Mouse (Mus musculus): Measurements from ENCODE around the gene Gna12. TPM values are rescaled to one million over a fixed set of nuclear protein-coding genes. Genes with fewer than 3 reads are reported as not detected.
A peak's percentile ranks its signal among the peaks of the same experiment; 100 is the strongest.

The Gna12 gene
- total RNA-seq (2021): 10 to 100 TPM; 87.4 to 89.9 TPM

DNA sequence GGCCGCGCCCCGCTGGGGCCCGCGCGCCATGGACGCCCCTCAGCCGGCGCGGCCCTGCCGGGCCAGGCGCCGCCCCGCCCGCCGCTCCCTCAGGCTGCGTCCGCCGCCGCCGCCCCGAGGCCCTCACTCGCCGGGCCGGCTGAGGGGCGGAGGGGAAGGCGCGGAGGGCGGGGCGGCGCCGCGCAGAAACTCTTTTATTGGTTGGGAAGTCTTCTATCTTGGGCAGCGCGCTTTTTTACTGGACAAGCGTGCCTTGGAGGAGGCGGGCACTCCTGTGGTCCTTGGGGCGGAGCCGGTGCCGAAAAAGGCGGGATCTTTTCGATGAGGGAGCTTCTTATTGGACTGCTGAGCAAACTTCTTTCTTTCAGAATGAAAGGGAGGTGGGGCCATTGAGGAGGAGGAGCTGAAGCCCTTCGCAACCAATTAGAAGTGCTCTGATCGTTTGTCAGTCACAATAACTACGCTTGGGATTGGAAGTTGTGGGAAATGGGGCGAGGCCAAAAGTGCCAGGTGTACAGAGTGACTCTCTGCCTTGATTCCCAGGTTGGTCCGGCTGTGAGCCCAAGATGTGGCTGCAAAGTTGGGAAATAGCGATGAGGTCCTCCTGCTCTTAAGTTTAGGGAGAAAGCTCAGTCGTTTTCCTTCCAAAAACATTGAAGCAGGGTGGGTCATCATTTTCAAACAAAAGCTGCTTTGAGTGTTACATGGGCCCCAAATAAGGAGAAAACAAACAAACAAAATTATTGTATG lies at the start of gene Gna12:
TSS of gene Gna12 (minus strand) at position 118 of the 750 bp plus-strand sequence.
- intact Hi-C loops (cut with DNase I): no loop called here
- DNase-seq: peak; percentile 99

DNA sequence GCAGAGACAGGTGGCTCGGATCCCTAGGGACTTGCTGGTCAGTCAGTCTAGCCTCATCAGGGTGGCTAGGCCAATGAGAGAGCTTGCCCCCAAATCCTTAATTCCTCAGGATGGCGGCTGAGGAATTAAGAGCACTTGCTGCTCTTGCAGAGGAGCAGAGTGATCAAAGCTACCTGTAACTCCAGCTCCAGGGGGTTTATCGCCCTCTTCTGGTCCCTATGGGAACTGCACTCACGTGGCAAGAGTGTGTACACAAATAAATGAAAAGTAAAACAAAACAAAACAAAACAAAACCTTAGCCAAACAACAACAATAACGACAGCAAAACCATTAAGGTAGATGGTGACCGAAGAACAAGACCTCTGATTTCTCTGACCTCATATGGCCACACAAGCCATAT lies 48.4 kb upstream of the Gna12 start:
- DNase-seq: no peak
- intact Hi-C loops (cut with DNase I): loop anchor here (10.0 kb wide), 2 partner anchors 196 to 1436 kb away; no protein-coding TSS in a partner anchor

DNA sequence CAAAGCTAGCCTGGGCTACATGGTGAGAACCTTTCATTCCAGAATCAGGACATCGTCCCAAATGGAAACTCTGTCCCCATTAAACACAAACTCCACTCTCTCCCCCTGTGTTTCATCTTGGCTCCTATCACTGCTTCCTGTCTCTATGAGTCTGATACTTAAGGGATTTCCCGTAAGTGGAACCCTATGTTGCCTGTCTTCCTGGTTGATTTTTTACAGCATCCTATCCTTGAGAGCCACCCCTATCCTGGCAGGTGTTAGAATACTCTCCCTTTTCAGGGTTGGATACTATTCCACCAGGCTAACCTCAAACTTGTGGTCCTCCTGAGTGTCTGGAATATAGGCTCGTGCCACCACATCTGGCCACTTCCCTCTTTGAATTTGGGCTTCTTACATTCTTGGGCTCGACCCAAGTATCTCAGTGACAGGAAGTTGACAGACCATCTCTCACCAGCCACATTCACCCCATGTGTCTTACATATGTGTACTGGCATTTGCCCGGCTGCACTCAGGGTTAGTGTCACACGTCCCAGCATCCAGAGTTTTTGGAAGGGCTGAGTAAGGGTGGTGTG lies 43.6 kb upstream of the Gna12 start:
- no peak for DNase-seq
- intact Hi-C loops (cut with DNase I): loop anchor here (5.0 to 10.0 kb wide), 3 partner anchors 88 to 1441 kb away; no protein-coding TSS in a partner anchor

DNA sequence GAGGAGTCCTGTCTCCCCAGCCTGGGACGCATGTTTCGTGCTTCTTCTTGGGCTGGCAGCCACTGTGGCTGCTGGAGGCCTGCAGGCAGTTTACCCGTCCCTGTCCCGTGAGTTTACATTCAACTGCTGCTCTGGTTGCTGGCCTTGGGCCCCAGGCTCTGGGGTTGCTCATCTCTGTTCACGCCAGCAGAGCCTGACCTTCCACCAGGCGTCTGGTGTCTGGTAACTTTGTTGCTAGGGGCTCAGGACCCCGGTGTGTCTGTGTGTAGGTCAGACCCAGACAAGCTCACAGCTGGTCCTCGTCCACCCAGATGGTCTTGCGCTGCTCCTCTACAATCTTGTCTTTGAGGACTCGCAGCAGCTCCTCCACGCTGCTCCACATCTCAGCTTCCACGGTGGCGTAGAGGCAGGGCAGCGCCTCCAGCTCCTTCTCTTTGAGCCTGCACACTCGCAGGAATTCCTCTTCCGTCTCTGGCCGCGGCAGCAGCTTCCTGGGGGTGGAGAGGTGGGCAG lies 42.9 kb upstream of the Gna12 start:
- intact Hi-C loops (cut with DNase I): loop anchor here (5.0 to 10.0 kb wide), 3 partner anchors 89 to 1442 kb away; no protein-coding TSS in a partner anchor
- peak in 1 of 2 experiments; percentile 37 for DNase-seq

DNA sequence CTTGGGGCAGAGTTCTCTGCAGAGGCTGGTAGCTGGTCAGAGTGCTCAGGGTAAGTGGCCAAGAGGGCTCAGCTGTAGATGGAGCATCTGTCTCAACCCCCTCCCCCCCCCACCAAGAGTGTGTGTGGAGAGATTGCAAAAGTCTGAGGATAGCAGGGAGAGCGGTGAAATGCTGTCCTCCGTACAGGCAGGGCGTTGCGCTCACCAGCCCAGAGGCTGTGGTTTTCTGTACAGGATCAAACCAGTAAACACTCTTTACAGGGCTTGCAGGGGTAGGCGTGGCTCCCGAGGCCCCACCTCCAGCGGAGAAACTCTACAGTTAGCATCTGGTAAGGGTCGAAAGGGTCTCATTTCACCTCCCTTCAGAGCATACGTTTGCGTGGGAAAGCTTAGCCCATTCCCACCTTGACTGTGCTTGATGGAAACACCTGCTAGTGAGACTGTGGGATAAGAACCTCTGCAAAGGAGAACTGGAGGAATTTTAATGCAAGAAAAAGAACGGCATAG lies 42.4 kb upstream of the Gna12 start:
- DNase-seq: no peak
- intact Hi-C loops (cut with DNase I): loop anchor here (5.0 to 10.0 kb wide), 3 partner anchors 90 to 1442 kb away; no protein-coding TSS in a partner anchor

DNA sequence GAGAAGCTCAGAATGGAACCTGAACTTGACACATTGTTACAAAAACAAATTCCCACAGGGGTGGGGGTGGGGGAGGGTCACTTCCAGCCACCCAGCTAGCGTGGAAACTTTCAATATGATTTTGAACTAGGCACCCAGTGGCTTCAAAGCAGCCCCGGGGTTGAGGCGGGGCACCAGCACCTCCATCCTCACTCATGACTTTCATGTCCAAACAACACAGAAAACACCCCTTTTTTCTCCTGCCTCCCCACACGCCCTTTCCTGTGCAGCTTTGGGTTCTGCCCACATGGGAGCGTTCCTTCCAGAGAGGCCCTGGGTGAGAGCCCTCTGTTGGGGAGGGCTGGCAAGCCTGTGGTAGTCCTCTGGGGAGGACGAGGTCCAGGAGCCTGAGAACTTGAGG lies 41.0 kb upstream of the Gna12 start:
- DNase-seq: no peak
- intact Hi-C loops (cut with DNase I): loop anchor here (5.0 to 10.0 kb wide), 3 partner anchors 91 to 1444 kb away; no protein-coding TSS in a partner anchor

DNA sequence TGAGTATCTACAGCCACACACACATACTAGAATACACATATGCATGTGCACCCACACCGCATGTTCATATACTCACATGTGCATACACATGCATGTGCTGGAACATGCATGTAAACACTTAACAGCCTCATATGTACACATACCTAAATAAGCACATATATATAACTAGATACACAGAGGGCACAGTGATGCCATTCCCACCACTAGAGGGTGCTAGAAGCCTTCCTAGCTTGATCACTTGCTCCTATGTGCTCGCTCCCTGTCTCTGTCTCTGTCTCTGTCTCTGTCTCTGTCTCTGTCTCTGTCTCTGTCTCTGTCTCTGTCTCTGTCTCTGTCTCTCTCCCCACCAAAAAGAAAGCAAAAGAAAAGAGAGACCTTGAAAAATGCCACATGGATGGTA lies 38.8 kb upstream of the Gna12 start:
- DNase-seq: peak; percentile 63 to 76

DNA sequence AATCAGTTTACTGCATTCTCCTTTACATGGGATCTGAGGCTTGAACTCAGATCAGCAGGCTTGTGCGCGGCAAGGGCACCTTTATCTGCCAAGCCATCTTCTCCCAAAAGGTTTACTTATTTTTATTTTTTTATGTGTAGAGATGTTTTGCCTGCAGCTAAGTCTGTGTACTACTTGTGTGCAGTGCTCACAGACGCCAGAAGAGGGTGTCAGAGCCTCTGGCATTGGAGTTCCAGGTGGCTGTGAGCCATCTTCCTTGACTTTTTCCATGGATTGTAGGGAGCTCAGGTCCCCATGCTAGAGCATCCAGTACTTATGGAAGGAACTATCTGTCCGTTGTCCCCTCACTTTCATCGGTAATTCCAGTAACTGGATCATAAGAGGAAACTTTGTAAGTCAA lies 29.5 kb upstream of the Gna12 start:
- intact Hi-C loops (cut with DNase I): no loop called here
- no peak for DNase-seq

More for the DNA sequence above, 38.8 kb upstream of the Gna12 start:
- intact Hi-C loops (cut with DNase I): no loop called here

DNA sequence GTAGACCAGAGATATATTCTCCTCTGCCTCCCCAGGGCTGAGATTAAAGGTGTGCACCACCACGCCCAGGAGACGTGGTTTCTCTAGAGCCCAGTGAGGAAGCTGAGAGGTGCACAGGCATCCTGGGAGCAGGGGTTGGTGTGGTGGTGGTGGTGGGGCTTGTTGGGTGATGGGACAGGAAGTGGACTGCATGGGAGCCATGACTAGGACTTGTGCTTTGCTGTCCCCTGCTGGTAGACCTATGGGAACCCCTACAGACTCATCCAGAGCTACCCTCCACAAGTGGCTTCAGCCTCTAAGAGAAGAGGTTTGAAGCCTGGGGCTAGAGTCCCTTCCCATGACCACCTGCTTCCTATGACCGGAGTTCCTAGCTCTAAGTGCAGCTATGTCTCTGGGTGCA lies 28.1 kb upstream of the Gna12 start:
- intact Hi-C loops (cut with DNase I): no loop called here
- peak in 1 of 2 experiments; percentile 25 for DNase-seq

DNA sequence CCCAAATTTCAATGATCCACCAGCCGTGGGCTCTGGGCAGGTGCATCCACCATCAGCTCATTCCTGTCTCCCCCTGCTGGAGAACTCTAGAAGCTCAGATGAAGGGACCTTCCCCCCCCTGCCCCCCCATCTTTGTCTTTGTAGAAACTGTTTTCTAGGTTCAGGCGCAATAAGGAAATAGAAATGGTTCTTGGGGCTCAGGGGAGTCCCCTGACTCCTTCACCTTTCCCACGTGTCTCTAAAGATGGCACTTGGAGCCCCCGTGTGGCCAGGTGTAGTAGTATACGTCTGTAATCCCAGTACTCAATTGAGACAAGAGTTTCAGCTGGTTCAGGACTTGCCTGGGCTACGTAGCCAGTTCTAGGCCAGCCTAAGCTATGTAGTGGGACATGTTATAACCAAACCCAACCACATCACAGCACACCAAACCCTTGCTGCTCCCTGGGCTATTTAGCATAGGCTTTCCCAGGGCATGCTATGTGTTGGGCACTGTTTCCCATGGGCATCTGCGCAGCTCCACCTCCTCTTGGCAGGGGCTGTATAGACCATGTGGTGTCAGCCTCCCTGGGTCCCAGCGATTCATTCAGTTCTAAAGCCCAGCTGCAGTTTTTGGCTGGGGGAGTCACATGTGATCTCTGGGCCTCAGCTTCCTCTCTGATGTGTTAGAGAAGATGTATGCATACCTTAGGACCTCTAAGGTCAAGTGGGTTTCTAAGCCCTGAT lies 27.4 kb upstream of the Gna12 start:
- DNase-seq: no peak
- intact Hi-C loops (cut with DNase I): no loop called here

DNA sequence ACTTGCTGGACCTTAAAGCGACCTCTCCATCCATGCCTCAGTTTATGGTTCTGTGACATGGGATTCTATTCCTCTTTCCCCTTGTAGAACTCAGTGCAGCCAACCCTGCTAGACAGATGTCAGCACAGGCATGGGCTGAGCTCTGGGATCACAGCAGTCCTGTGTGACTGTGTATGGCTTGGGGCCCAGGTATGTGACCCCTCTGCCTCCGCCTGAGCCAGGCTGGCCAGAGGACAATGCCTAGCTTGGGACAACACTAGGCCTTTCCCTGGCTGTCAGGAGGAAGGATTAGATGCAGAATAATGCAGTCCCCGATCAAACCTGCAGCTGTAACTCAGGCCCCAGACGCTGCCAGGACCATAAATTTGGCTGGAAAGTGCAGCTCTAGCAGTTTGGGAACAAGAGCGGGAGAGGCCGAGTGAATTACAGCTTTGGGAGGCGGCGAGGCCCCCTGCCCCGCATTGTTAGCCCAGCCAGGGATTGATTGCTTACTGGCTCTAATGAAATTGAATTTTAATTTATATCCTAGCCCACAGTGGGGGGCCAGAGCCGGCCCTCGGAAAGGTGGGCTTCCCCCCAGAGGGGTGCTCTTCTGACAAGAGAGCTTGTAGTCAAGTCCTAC lies 25.8 kb upstream of the Gna12 start:
- DNase-seq: no peak
- intact Hi-C loops (cut with DNase I): no loop called here

DNA sequence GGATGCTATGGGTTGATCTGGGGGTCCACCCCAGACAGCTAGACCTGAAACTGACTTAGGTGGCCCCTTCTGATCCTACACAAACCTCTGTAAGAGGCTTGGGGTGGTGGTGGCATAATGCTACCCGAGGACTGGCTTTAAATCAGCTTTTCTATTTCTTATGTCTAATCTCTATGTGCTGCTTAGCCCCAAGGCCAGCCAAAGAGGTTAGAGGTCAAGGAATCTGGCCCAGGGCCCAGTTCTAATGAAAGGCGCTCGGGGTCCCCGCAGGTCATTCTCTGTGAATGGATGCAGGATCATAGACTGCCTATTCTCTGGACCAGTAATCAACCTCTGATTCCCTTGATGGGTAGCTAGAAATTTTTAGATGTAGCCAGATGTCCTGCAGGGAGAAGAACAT lies 24.5 kb upstream of the Gna12 start:
- intact Hi-C loops (cut with DNase I): no loop called here
- no peak for DNase-seq

DNA sequence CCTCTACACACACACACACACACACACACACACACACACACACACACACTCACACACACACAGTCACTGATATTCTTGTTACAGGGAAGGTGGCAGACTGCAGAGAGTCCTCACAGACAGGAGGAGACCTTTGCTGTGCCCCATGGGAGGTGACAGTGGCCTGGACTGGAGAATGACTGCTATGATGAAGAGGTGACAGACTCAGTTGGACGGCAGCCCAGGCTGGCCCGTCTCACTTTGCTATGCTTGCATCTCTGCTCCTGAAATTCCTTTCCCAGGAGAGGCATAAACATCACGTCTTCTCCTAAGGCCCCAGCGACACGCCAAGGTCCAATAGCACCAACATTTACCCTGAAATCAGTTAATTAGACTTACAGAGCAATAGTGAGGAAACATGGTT lies 23.5 kb upstream of the Gna12 start:
- intact Hi-C loops (cut with DNase I): no loop called here

DNA sequence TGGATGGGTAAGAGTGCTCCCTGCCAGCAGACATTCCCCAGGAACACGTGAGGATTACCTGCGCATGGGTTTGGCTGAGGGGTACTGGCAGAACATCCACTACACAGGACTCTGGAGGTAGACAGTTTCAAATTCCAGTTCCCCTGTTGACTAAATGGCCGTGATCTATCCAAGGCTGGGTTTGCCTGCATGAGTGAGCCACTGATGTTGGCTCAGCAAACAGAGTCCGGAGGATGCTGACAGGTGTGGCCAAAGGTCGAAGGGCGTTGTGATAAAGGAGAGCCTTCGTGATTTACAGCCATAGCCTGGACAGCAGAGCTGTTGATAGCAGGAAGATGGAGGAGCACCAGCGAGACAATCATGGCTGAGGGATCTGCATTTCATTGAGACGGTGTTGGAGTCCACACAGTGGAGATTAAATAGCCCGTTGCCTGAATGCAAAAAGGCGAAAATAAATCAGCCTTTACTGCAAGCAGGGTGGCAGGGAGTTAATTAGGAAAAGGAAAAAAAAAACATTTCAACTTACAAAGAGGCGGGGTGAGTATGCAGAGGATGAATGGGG lies 22.3 kb upstream of the Gna12 start:
- intact Hi-C loops (cut with DNase I): no loop called here
- DNase-seq: no peak

More for the DNA sequence above, 23.5 kb upstream of the Gna12 start:
- DNase-seq: peak in 1 of 2 experiments; percentile 19

DNA sequence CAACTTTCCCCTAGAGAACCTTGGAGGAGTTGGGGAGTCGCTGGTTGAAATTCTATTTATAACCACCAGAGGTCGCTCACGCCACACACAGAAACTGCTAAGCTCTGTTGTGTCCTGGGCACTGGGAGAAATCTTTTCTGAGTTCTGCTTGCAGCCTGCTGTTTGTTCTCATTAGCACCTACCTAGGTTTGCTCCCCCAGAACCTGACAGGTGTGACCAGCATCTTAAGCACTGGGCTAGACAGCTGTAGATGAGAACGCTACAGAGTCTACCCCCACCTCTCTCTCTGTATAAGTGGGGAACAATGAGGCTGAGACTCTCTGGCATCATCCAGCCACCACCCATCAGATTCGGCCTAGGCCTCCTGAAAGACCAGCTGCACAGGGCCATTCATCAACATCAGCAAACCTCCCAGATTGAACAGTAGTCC lies 17.1 kb upstream of the Gna12 start:
- DNase-seq: peak; percentile 42 to 68
- intact Hi-C loops (cut with DNase I): loop anchor here (1.0 to 5.0 kb wide), 2 partner anchors 1472 to 1600 kb away; no protein-coding TSS in a partner anchor

DNA sequence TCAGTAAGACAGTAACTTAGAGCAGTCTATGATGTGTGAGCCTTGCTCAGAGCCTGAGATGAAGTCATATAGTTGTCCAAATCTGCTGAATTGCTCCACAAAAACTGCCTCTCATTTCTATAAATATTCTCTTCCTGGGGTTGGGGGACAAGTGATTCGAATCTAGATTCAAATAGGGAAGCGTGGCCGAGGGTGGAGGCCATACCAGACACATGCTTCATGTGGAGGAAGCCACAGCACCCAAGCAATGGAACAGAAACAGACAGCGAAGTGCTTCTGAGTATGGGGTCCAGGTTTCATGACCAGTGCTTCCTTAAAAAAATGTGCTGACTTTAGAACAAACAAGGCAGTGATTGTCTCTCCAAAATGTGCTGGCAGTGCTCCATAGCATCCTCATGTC lies 11.7 kb upstream of the Gna12 start:
- intact Hi-C loops (cut with DNase I): no loop called here
- DNase-seq: no peak

DNA sequence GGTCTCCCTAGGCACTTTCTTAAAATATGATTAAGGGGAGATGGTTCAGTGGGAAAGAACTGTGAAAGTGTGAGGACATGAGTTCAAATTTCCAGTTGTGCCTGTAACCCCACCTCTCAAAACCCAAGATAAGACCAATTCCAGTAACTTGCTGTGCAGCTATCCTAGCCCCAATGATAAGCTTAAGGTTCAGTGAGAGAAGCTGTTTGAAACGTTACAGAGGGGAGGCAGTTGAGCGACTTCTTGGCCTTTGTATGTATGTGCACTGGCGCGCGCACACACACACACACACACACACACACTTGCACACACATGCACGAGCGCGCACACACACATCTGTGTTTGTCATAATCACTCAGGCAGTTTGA lies 817 bp upstream of the Gna12 start:
- intact Hi-C loops (cut with DNase I): no loop called here
- DNase-seq: no peak

DNA sequence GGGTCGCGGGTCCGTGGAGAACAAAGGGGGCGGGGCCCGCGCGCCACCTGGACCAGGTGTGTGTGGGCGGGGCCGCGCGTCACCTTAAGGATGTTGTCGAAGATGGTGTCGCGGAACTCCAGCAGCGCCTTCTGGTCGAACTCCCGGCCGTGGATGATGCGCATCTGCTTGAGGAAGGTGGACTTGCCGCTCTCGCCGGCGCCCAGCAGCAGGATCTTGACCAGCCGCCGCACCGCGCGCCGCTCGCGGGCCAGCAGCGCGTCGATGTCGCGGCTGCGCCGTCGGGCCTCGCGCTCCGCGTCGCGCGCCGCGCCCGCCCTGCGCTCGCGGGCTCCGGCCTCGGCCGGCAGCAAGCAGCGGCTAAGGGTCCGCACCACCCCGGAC lies 328 bp downstream of the Gna12 start:
- intact Hi-C loops (cut with DNase I): loop anchor here (2.0 to 5.0 kb wide), 3 partner anchors 33 to 123 kb away; partner anchors contain the start of gene Brat1
- DNase-seq: peak in 1 of 2 experiments; percentile 59

DNA sequence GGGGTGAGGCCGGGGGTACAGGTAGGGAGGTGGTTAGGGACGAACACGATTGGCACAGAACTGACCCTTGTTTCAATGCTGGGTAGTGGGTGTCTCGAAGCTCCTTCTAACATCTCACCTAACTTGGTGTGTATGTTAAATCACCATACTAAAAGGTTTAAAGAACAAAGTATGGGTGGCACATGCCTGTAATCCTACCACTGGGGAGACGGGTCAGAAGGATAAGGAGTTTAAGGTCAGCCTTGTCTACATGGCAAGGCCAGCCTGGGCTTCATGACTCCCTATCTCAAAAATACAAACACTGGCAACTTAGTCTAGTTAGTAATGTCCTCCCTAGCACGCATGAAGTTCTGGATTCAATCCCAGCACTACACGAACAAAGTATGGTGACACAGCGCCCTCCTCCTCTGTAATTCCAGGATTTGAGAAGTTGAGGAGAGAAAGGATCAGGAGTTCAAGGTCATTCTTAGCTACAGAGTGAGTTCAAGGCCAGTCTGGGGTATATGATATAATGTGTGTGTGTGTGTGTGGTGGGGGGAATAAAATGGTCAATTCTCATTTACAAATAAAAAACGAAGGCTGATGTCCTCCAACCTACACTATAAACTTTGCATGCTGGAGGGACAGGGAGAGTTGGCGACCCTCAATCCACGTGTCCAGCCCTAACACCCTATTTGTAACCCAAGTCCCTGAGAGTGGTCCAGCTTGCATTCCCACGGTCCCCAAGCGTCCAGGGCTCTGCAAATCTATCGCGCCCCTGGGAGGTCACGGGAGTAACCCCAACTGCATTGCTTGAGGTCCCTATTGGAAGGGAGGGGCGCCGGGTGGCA lies 935 bp downstream of the Gna12 start:
- DNase-seq: peak in 1 of 2 experiments; percentile 52
- intact Hi-C loops (cut with DNase I): loop anchor here (2.0 to 5.0 kb wide), 3 partner anchors 32 to 122 kb away; partner anchors contain the start of gene Brat1

All from heart, postnatal 10 days (tissue).